Mouse (Mus musculus): ENCODE measurements at regions not wholly inside any gene's neighbourhood (a gene's known extent, or its start where the extent isn't known, plus 50 kb on each side); places are given as distances from the start of the nearest gene placed in this dataset.

DNA sequence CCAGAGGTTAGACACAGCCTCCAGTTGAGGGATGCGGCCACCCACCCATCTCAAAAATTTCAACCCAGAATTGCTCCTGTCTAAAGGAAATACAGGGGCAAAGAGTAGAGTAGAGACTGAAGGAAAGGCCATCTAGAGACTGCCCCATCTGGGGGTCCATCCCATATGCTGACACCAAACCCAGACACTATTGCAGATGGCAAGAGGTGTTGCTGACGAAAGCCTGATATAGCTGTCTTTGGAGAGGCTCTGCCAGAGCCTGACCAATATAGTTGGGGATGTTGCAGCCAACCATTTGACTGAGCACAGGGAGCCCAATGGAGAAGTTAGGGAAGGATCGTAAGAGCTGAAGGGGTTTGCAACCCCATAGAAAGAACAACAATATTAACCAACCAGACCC, 141.6 kb upstream of the Reg3b start:
- no peak overlapping the region for H3K4me2 ChIP-seq (ENCODE audit: low read length)
- no peak for ATAC-seq
- 100% methylated on average over 3 of the region's 3 CpGs for WGBS

DNA sequence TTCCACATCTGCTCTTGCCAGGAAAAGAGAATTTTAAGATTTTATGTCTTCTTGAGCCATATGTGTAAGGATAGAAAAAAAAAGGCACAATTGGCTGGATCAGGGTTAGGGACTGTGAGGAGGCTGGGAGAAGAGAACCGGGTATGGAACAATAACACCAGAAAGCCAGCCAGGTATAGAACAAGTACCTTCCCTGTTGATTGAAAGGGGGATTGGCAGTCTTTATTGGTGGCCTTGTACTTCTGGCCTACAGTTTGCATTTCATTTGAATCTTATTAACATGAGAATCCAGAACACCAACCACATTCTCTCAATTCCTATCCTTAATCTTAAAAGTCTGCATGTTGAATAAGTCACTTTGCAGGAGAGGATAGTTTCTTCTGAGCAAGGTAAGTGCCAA, 126.1 kb upstream of the Reg3b start:
- no peaks in the 10 kb centered on the region for H3K9me3 ChIP-seq (replicated peaks; ENCODE audit: control insufficient read depth, low read length, poor library complexity, severe bottlenecking)
- no peaks in the 10 kb centered on the region for H3K27me3 ChIP-seq (ENCODE audit: control insufficient read depth, insufficient read depth, low read depth, low read length)
- 13% methylated on average over 1 of the region's 1 CpGs for WGBS
- no peak overlapping the region for H3K27ac ChIP-seq (ENCODE audit: low read length)
- no peaks in the 10 kb centered on the region for H3K36me3 ChIP-seq (ENCODE audit: control insufficient read depth, insufficient read depth, low read length)
- H3K9ac ChIP-seq (ENCODE audit: low read depth, low read length) = no peak overlapping the region
- H3K4me2 ChIP-seq (ENCODE audit: low read length) = no peak overlapping the region
- no peak overlapping the region for H3K4me3 ChIP-seq (ENCODE audit: low read depth, low read length)
- H3K4me1 ChIP-seq (ENCODE audit: control insufficient read depth, insufficient read depth, low read length) = no peaks in the 10 kb centered on the region
- ATAC-seq = peak; percentile 72

More for the DNA sequence above, 141.6 kb upstream of the Reg3b start:
- Histone ChIP-seq H3K9ac (ENCODE audit: low read depth, low read length) (no peak overlapping the region), H3K4me1 (ENCODE audit: control insufficient read depth, insufficient read depth, low read length) (no peaks in the 10 kb centered on the region), H3K9me3 (replicated peaks; ENCODE audit: control insufficient read depth, low read length, poor library complexity, severe bottlenecking) (no peaks in the 10 kb centered on the region), H3K4me3 (ENCODE audit: low read depth, low read length) (no peak overlapping the region), H3K36me3 (ENCODE audit: control insufficient read depth, insufficient read depth, low read length) (no peaks in the 10 kb centered on the region), H3K27me3 (ENCODE audit: control insufficient read depth, insufficient read depth, low read depth, low read length) (no peaks in the 10 kb centered on the region), H3K27ac (ENCODE audit: low read length) (no peak overlapping the region)

DNA sequence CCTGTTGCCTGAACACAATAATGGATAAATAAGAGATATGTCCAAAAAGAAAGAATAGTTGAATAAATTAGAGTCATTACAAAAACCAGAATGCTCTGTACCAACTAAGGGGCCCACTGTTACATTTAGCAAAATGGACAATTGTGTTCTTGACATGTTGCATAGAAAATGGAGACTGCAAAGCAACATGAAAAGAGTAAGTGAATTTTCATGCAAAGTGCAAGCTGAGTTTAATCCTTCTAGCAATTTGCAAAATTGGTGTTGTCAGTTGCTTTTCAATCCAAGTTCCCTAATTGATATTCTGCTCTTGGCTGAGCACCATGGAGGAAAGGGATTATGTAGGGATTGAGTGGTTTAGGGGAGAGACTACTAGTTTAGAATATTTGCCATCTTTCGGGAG, 125.4 kb upstream of the Reg3b start:
- no peaks in the 10 kb centered on the region for H3K36me3 ChIP-seq (ENCODE audit: control insufficient read depth, insufficient read depth, low read length)
- 13% methylated on average over 1 of the region's 1 CpGs for WGBS
- H3K9me3 ChIP-seq (replicated peaks; ENCODE audit: control insufficient read depth, low read length, poor library complexity, severe bottlenecking) = no peaks in the 10 kb centered on the region
- peak; percentile 71 for ATAC-seq
- H3K4me1 ChIP-seq (ENCODE audit: control insufficient read depth, insufficient read depth, low read length) = no peaks in the 10 kb centered on the region
- H3K4me2 ChIP-seq (ENCODE audit: low read length) = no peak overlapping the region
- H3K27me3 ChIP-seq (ENCODE audit: control insufficient read depth, insufficient read depth, low read depth, low read length) = no peaks in the 10 kb centered on the region
- H3K27ac ChIP-seq (ENCODE audit: low read length) = no peak overlapping the region
- no peak overlapping the region for H3K4me3 ChIP-seq (ENCODE audit: low read depth, low read length)
- H3K9ac ChIP-seq (ENCODE audit: low read depth, low read length) = no peak overlapping the region

DNA sequence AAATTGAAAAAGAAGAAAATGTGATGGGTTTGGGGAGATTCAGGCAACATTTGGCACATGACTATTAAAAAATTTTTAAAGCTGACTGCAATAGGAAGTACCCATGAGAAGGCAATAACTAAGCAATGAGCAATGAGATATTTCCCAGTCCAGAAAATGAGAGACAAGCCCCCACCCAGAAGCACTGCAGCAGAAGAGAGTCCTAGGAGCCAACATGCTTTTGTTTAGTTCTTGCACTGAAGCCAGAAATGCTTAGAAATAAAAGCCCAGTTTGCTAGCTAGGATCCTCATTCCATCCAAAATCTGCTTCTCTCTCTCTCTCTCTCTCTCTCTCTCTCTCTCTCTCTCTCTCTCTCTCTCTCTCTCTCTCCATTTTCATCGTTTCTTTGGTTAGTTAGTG, 120.4 kb upstream of the Reg3b start:
- no peaks in the 10 kb centered on the region for H3K4me1 ChIP-seq (ENCODE audit: control insufficient read depth, insufficient read depth, low read length)
- no peak overlapping the region for H3K9ac ChIP-seq (ENCODE audit: low read depth, low read length)
- no peaks in the 10 kb centered on the region for H3K9me3 ChIP-seq (replicated peaks; ENCODE audit: control insufficient read depth, low read length, poor library complexity, severe bottlenecking)
- no peak for ATAC-seq
- H3K27me3 ChIP-seq (ENCODE audit: control insufficient read depth, insufficient read depth, low read depth, low read length) = no peaks in the 10 kb centered on the region
- 70% methylated on average over 1 of the region's 1 CpGs for WGBS
- H3K4me3 ChIP-seq (ENCODE audit: low read depth, low read length) = no peak overlapping the region
- H3K27ac ChIP-seq (ENCODE audit: low read length) = no peak overlapping the region
- H3K36me3 ChIP-seq (ENCODE audit: control insufficient read depth, insufficient read depth, low read length) = no peaks in the 10 kb centered on the region
- no peak overlapping the region for H3K4me2 ChIP-seq (ENCODE audit: low read length)

DNA sequence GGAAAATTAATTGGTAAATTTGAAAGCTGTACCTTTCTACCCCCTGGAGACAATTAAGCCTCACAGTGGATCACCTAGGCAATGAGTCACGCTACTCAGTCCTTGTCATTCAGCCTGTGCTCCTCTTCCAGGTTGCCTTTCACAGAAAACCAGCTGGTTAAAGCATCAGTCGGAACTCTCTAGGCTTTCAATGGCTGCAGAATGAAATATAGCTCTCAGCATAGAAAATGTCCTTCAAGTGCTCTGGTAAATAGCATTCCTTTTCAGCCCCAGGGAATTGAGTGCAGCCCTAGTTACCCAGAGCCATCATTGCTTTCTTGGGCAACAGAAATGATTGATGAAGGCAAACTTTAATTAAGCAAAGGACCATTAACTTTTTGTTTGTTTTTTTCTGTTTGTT, 119.9 kb upstream of the Reg3b start:
- H3K4me3 ChIP-seq (ENCODE audit: low read depth, low read length) = no peak overlapping the region
- no peaks in the 10 kb centered on the region for H3K4me1 ChIP-seq (ENCODE audit: control insufficient read depth, insufficient read depth, low read length)
- no peak overlapping the region for H3K27ac ChIP-seq (ENCODE audit: low read length)
- 58% methylated on average over 2 of the region's 2 CpGs for WGBS
- H3K27me3 ChIP-seq (ENCODE audit: control insufficient read depth, insufficient read depth, low read depth, low read length) = no peaks in the 10 kb centered on the region
- H3K4me2 ChIP-seq (ENCODE audit: low read length) = no peak overlapping the region
- H3K9me3 ChIP-seq (replicated peaks; ENCODE audit: control insufficient read depth, low read length, poor library complexity, severe bottlenecking) = no peaks in the 10 kb centered on the region
- no peak overlapping the region for H3K9ac ChIP-seq (ENCODE audit: low read depth, low read length)
- no peak for ATAC-seq
- H3K36me3 ChIP-seq (ENCODE audit: control insufficient read depth, insufficient read depth, low read length) = no peaks in the 10 kb centered on the region

DNA sequence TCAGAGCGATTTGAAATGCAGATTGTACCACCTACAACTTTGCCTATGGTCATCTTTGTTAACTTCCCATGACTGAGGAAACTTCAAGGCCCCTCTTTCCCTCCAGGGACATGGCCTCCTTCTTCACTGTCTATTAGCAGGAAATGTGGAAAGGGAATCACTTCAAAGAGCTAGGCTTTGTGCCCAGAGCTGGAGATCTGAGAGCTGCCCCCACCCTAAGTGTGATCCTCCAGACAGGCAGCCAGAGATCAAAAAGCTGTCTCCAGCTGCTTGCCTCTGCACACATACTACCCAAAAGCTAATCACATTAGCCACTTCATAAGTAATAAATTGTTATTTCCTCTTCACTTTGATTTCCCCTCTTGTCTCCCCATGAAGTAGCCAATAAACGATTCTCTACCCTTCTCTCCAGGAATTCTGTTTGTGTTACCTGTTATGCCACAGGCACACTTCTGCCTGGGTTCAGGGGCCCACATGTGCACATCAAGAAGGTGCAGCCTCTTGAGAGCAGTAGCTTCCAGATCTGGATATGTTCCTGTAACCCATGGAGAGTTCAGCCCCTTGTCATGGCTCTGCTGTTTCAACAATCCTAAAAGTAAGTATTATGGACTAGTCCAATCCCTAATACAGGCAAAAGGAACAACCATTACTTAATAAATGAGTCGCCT, 98.4 kb upstream of the Reg3b start:
- H3K36me3 ChIP-seq (ENCODE audit: control insufficient read depth, insufficient read depth, low read length) = no peaks in the 10 kb centered on the region
- H3K9me3 ChIP-seq (replicated peaks; ENCODE audit: control insufficient read depth, low read length, poor library complexity, severe bottlenecking) = no peaks in the 10 kb centered on the region
- H3K9ac ChIP-seq (ENCODE audit: low read depth, low read length) = no peak overlapping the region
- no peaks in the 10 kb centered on the region for H3K27me3 ChIP-seq (ENCODE audit: control insufficient read depth, insufficient read depth, low read depth, low read length)
- peak; percentile 95 for ATAC-seq
- H3K4me1 ChIP-seq (ENCODE audit: control insufficient read depth, insufficient read depth, low read length) = 0 out of 2 replicates have a peak, but pooled peaks cover 2% of the 10 kb centered on the region
- no peak overlapping the region for H3K4me3 ChIP-seq (ENCODE audit: low read depth, low read length)
- 59% methylated on average over 3 of the region's 3 CpGs for WGBS
- 0 out of 2 replicates have a peak overlapping the region, but pooled peaks have one; percentile 22 for H3K27ac ChIP-seq (ENCODE audit: low read length)
- no peak overlapping the region for H3K4me2 ChIP-seq (ENCODE audit: low read length)

DNA sequence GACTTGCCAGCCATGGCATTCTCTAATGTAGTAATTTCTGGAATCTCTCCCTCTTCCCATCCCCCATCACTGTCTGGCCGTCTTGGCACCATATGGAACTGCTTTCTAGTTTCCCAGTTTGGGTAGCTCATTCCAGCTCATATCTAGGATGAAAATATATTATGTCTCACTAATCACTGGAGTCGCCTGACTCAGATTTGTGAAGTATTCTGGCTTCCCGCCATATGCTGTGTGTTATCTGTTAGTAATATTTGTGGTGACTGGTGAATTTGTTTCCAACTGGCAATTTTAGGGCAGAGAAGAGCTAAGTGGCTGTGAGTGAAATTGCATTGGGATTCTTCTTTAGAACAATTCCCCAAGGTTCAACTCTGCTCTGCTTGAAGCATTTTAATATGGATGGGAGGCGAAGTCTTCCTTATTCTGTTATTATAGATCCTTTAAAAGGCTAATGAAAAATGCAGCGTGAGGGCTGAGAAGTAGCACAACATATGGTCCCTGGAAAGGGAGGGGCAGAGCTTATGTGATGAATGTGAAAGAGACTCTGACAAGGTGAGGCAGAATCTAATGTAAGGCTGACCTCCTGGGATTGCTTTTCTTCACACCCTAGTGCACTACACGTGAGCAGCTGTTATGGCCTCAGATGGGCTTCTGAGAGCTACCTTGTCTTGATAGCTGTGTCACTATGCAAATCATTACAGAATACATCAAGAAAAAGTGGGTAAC, 92.3 kb upstream of the Reg3b start:
- ATAC-seq = no peak
- Histone ChIP-seq H3K36me3 (ENCODE audit: control insufficient read depth, insufficient read depth, low read length) (no peaks in the 10 kb centered on the region), H3K4me3 (ENCODE audit: low read depth, low read length) (no peak overlapping the region), H3K27ac (ENCODE audit: low read length) (no peak overlapping the region), H3K4me2 (ENCODE audit: low read length) (no peak overlapping the region), H3K4me1 (ENCODE audit: control insufficient read depth, insufficient read depth, low read length) (no peaks in the 10 kb centered on the region), H3K9ac (ENCODE audit: low read depth, low read length) (no peak overlapping the region), H3K9me3 (replicated peaks; ENCODE audit: control insufficient read depth, low read length, poor library complexity, severe bottlenecking) (no peaks in the 10 kb centered on the region), H3K27me3 (ENCODE audit: control insufficient read depth, insufficient read depth, low read depth, low read length) (no peaks in the 10 kb centered on the region)
- 51% methylated on average over 6 of the region's 6 CpGs for WGBS

DNA sequence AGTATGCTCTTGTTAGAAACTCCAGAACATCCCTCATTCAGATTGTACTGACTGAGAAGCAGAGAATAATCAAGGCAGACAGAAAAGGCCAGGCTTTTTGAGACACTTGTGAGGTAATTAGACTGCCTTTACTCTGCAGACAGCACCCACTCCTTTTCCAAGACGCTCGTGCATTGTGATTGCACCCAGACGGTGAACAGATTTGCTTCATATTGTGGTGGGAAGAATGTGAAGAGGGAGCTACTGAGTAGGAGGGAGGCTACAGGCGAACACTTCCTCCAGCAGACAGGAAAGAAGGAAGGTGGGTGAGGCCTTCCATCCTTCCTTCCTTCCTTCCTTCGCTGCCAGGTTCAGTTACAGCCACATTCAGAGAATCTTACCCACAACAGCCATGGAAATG, 89.9 kb upstream of the Reg3b start:
- no peak overlapping the region for H3K9ac ChIP-seq (ENCODE audit: low read depth, low read length)
- H3K27me3 ChIP-seq (ENCODE audit: control insufficient read depth, insufficient read depth, low read depth, low read length) = no peaks in the 10 kb centered on the region
- H3K4me1 ChIP-seq (ENCODE audit: control insufficient read depth, insufficient read depth, low read length) = no peaks in the 10 kb centered on the region
- H3K36me3 ChIP-seq (ENCODE audit: control insufficient read depth, insufficient read depth, low read length) = no peaks in the 10 kb centered on the region
- no peak overlapping the region for H3K27ac ChIP-seq (ENCODE audit: low read length)
- no peak overlapping the region for H3K4me3 ChIP-seq (ENCODE audit: low read depth, low read length)
- no peak for ATAC-seq
- H3K4me2 ChIP-seq (ENCODE audit: low read length) = no peak overlapping the region
- H3K9me3 ChIP-seq (replicated peaks; ENCODE audit: control insufficient read depth, low read length, poor library complexity, severe bottlenecking) = no peaks in the 10 kb centered on the region
- 81% methylated on average over 5 of the region's 5 CpGs for WGBS

DNA sequence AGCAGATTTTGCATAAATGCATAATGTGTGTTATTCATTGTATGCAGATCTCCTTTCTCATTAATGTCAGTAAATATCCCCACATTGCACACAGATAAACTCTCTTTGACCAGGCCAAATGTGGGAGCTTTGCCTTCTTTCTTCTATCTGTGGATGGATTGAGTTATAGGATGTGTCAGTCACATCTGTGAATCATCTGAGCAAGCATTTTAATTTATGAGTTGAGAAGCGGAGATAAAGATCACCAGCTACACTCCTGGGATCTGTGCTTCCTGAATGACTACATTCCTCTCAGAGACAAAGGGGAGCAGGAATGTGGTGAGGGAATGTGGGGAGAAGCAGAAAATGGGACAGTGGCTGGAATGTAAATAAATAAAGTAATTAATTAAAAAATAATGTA, 75.8 kb upstream of the Reg3b start:
- Histone ChIP-seq H3K9me3 (replicated peaks; ENCODE audit: control insufficient read depth, low read length, poor library complexity, severe bottlenecking) (no peaks in the 10 kb centered on the region), H3K4me1 (ENCODE audit: control insufficient read depth, insufficient read depth, low read length) (no peaks in the 10 kb centered on the region), H3K27ac (ENCODE audit: low read length) (no peak overlapping the region), H3K4me2 (ENCODE audit: low read length) (no peak overlapping the region), H3K4me3 (ENCODE audit: low read depth, low read length) (no peak overlapping the region), H3K36me3 (ENCODE audit: control insufficient read depth, insufficient read depth, low read length) (no peaks in the 10 kb centered on the region), H3K9ac (ENCODE audit: low read depth, low read length) (no peak overlapping the region), H3K27me3 (ENCODE audit: control insufficient read depth, insufficient read depth, low read depth, low read length) (no peaks in the 10 kb centered on the region)
- no peak for ATAC-seq
- 50% methylated on average over 1 of the region's 1 CpGs for WGBS

Data from midbrain, embryonic 16.5 days (tissue).